In genomic region chr1:61236511-61236910, GRCm38 (mm10) we compare ENCODE assay signal across 27 mouse cellular contexts.
A peak's percentile ranks its signal among the peaks of the same experiment; 100 is the strongest.
DNase-seq lines count a peak whose midpoint lies in the region; ATAC-seq and TF ChIP-seq lines count a peak whose summit lies in the region.
"Had no signal": no experiment of that assay in that cellular context is flagged by ENCODE, and none has a peak within 500 bp of the region (broad histone marks: within the 10 kb centered on the region; RNA-seq: fewer than 3 reads in every experiment).

No protein-coding gene starts in this region.

- no peak for TF ChIP-seq CTCF in forebrain, postnatal 0 days (IDR thresholded peaks at IDR 0.05; ENCODE audit: low read depth)
- TF ChIP-seq CTCF in hindbrain, postnatal 0 days (IDR thresholded peaks at IDR 0.05; ENCODE audit: low read depth), result no peak
- no peak for TF ChIP-seq CTCF in midbrain, postnatal 0 days (IDR thresholded peaks at IDR 0.05)

- no peak overlapping the region for H3K4me2 ChIP-seq in forebrain, postnatal 0 days (ENCODE audit: low read depth)
- no peak overlapping the region for H3K4me2 ChIP-seq in forebrain, embryonic 11.5 days (ENCODE audit: low read depth, low read length, severe bottlenecking)
- H3K4me2 ChIP-seq in hindbrain, postnatal 0 days (ENCODE audit: low read depth, low read length), result no peak overlapping the region
- no peak overlapping the region for H3K4me2 ChIP-seq in hindbrain, embryonic 14.5 days (replicated peaks)
- no peak overlapping the region for H3K4me2 ChIP-seq in midbrain, postnatal 0 days (ENCODE audit: low read depth, low read length, poor library complexity, severe bottlenecking)
- no peak overlapping the region for H3K4me2 ChIP-seq in midbrain, embryonic 16.5 days (ENCODE audit: low read length)
- H3K4me2 ChIP-seq: embryonic facial prominence, embryonic 13.5 days; embryonic facial prominence, embryonic 15.5 days; forebrain, embryonic 15.5 days had no signal

- 26% methylated on average over 2 of the region's 2 CpGs for WGBS in forebrain, postnatal 0 days
- 97% methylated on average over 2 of the region's 2 CpGs for WGBS in forebrain, embryonic 11.5 days
- WGBS in hindbrain, postnatal 0 days, result 47% methylated on average over 2 of the region's 2 CpGs
- 66% methylated on average over 2 of the region's 2 CpGs for WGBS in hindbrain, embryonic 14.5 days
- WGBS in midbrain, postnatal 0 days, result 82% methylated on average over 2 of the region's 2 CpGs
- WGBS in midbrain, embryonic 16.5 days, result 84% methylated on average over 2 of the region's 2 CpGs

- no peaks in the 10 kb centered on the region for H3K27me3 ChIP-seq in forebrain, postnatal 0 days (ENCODE audit: insufficient read depth, low read length)
- no peaks in the 10 kb centered on the region for H3K27me3 ChIP-seq in forebrain, embryonic 11.5 days (ENCODE audit: control insufficient read depth, insufficient read depth, low read length)
- no peaks in the 10 kb centered on the region for H3K27me3 ChIP-seq in hindbrain, postnatal 0 days (ENCODE audit: insufficient read depth, low read length)
- H3K27me3 ChIP-seq in hindbrain, embryonic 14.5 days (ENCODE audit: control insufficient read depth, insufficient read depth, low read length), result no peaks in the 10 kb centered on the region
- no peaks in the 10 kb centered on the region for H3K27me3 ChIP-seq in midbrain, postnatal 0 days (ENCODE audit: insufficient read depth, low read length)
- H3K27me3 ChIP-seq in midbrain, embryonic 16.5 days (ENCODE audit: control insufficient read depth, insufficient read depth, low read depth, low read length), result no peaks in the 10 kb centered on the region
- H3K27me3 ChIP-seq: CH12.LX; embryonic facial prominence, embryonic 15.5 days; forebrain, embryonic 15.5 days had no signal

- no peak for ATAC-seq in cerebellum, adult (ENCODE audit: insufficient number of reproducible peaks, low FRiP score, low TSS enrichment)
- ATAC-seq in forebrain, postnatal 0 days, result no peak
- ATAC-seq in forebrain, embryonic 11.5 days (replicated peaks; ENCODE audit: low FRiP score), result no peak
- ATAC-seq in hindbrain, postnatal 0 days, result no peak
- ATAC-seq in hindbrain, embryonic 14.5 days (ENCODE audit: low FRiP score), result no peak
- no peak for ATAC-seq in midbrain, postnatal 0 days (ENCODE audit: low FRiP score)
- no peak for ATAC-seq in midbrain, embryonic 16.5 days
- ATAC-seq: activated CD4-positive, CD25-positive, alpha-beta regulatory T cell, adult 4 months; CD4-positive, CD25-positive, alpha-beta regulatory T cell, adult 4 months; forebrain, embryonic 15.5 days; Patski had no signal

- H3K27ac ChIP-seq in forebrain, postnatal 0 days (ENCODE audit: low read depth, low read length), result no peak overlapping the region
- no peak overlapping the region for H3K27ac ChIP-seq in forebrain, embryonic 11.5 days (ENCODE audit: low read depth, low read length)
- H3K27ac ChIP-seq in hindbrain, postnatal 0 days, result no peak overlapping the region
- H3K27ac ChIP-seq in hindbrain, embryonic 14.5 days, result no peak overlapping the region
- no peak overlapping the region for H3K27ac ChIP-seq in midbrain, postnatal 0 days (ENCODE audit: low read depth, low read length)
- no peak overlapping the region for H3K27ac ChIP-seq in midbrain, embryonic 16.5 days (ENCODE audit: low read length)
- H3K27ac ChIP-seq: embryonic facial prominence, embryonic 13.5 days; embryonic facial prominence, embryonic 15.5 days; forebrain, embryonic 10.5 days; forebrain, embryonic 15.5 days had no signal

- no peaks in the 10 kb centered on the region for H3K9me3 ChIP-seq in forebrain, postnatal 0 days (ENCODE audit: low read length)
- no peaks in the 10 kb centered on the region for H3K9me3 ChIP-seq in forebrain, embryonic 11.5 days (ENCODE audit: control insufficient read depth, low read length)
- no peaks in the 10 kb centered on the region for H3K9me3 ChIP-seq in hindbrain, postnatal 0 days (ENCODE audit: low read length)
- no peaks in the 10 kb centered on the region for H3K9me3 ChIP-seq in hindbrain, embryonic 14.5 days (ENCODE audit: control insufficient read depth, low read length)
- no peaks in the 10 kb centered on the region for H3K9me3 ChIP-seq in midbrain, postnatal 0 days (ENCODE audit: low read length)
- H3K9me3 ChIP-seq in midbrain, embryonic 16.5 days (replicated peaks; ENCODE audit: control insufficient read depth, low read length, poor library complexity, severe bottlenecking), result no peaks in the 10 kb centered on the region
- H3K9me3 ChIP-seq: embryonic facial prominence, embryonic 13.5 days; embryonic facial prominence, embryonic 15.5 days; forebrain, embryonic 10.5 days; forebrain, embryonic 15.5 days; G1E had no signal

- H3K4me3 ChIP-seq in forebrain, postnatal 0 days (ENCODE audit: low read depth, low read length), result no peak overlapping the region
- no peak overlapping the region for H3K4me3 ChIP-seq in forebrain, embryonic 11.5 days (ENCODE audit: low read depth, low read length)
- H3K4me3 ChIP-seq in hindbrain, postnatal 0 days (ENCODE audit: low read length), result no peak overlapping the region
- no peak overlapping the region for H3K4me3 ChIP-seq in hindbrain, embryonic 14.5 days (replicated peaks; ENCODE audit: low read length)
- no peak overlapping the region for H3K4me3 ChIP-seq in midbrain, postnatal 0 days (ENCODE audit: low read depth, low read length)
- H3K4me3 ChIP-seq in midbrain, embryonic 16.5 days (ENCODE audit: low read depth, low read length), result no peak overlapping the region
- H3K4me3 ChIP-seq: embryonic facial prominence, embryonic 13.5 days; embryonic facial prominence, embryonic 15.5 days; erythroblast, embryonic 14.5 days; forebrain, embryonic 10.5 days; forebrain, embryonic 15.5 days had no signal

- DNase-seq in cerebellum, postnatal 10 days, result peak; percentile 24 to 25
- DNase-seq in forebrain, postnatal 0 days, result peak; percentile 21
- no peak for DNase-seq in forebrain, embryonic 11.5 days (ENCODE audit: low spot score)
- peak; percentile 53 for DNase-seq in hindbrain, postnatal 0 days (ENCODE audit: low spot score)
- no peak for DNase-seq in hindbrain, embryonic 14.5 days (ENCODE audit: low spot score)
- peak; percentile 53 for DNase-seq in midbrain, postnatal 0 days (ENCODE audit: low spot score)
- DNase-seq: adrenal gland, adult 8-10 months; adrenal gland, postnatal 14 days; adrenal gland, postnatal 36 days; B cell, adult 2 months; cerebellum, adult 11-12 months; cerebellum, adult 9-10 months; cerebellum, postnatal 14 days; cerebellum, postnatal 36 days; embryo, embryonic 11 days had no signal

- H3K36me3 ChIP-seq in forebrain, postnatal 0 days (ENCODE audit: insufficient read depth), result no peaks in the 10 kb centered on the region
- no peaks in the 10 kb centered on the region for H3K36me3 ChIP-seq in forebrain, embryonic 11.5 days (ENCODE audit: control insufficient read depth, insufficient read depth, low read length)
- H3K36me3 ChIP-seq in hindbrain, postnatal 0 days (ENCODE audit: insufficient read depth, low read length), result no peaks in the 10 kb centered on the region
- H3K36me3 ChIP-seq in hindbrain, embryonic 14.5 days (replicated peaks; ENCODE audit: control insufficient read depth, insufficient read depth), result no peaks in the 10 kb centered on the region
- H3K36me3 ChIP-seq in midbrain, postnatal 0 days (ENCODE audit: insufficient read depth, low read length), result no peaks in the 10 kb centered on the region
- no peaks in the 10 kb centered on the region for H3K36me3 ChIP-seq in midbrain, embryonic 16.5 days (ENCODE audit: control insufficient read depth, insufficient read depth, low read length)
- H3K36me3 ChIP-seq: embryonic facial prominence, embryonic 13.5 days; embryonic facial prominence, embryonic 15.5 days; forebrain, embryonic 10.5 days; forebrain, embryonic 15.5 days; G1E had no signal

- H3K9ac ChIP-seq in forebrain, postnatal 0 days, result no peak overlapping the region
- H3K9ac ChIP-seq in forebrain, embryonic 11.5 days (ENCODE audit: low read length), result no peak overlapping the region
- H3K9ac ChIP-seq in hindbrain, postnatal 0 days (replicated peaks; ENCODE audit: low read length), result no peak overlapping the region
- H3K9ac ChIP-seq in hindbrain, embryonic 14.5 days, result no peak overlapping the region
- no peak overlapping the region for H3K9ac ChIP-seq in midbrain, postnatal 0 days (replicated peaks; ENCODE audit: low read length, poor library complexity, severe bottlenecking)
- no peak overlapping the region for H3K9ac ChIP-seq in midbrain, embryonic 16.5 days (ENCODE audit: low read depth, low read length)
- H3K9ac ChIP-seq: embryonic facial prominence, embryonic 13.5 days; embryonic facial prominence, embryonic 15.5 days; forebrain, embryonic 15.5 days had no signal

- H3K4me1 ChIP-seq in forebrain, postnatal 0 days (ENCODE audit: insufficient read depth), result 0 out of 2 replicates have a peak, but pooled peaks cover 6% of the 10 kb centered on the region
- H3K4me1 ChIP-seq in forebrain, embryonic 11.5 days (replicated peaks; ENCODE audit: control insufficient read depth, insufficient read depth, low read length), result peaks cover 2% of the 10 kb centered on the region; the same call in 1 of the 2 replicates
- peaks cover 9% of the 10 kb centered on the region for H3K4me1 ChIP-seq in hindbrain, postnatal 0 days (ENCODE audit: insufficient read depth, low read length)
- H3K4me1 ChIP-seq in hindbrain, embryonic 14.5 days (replicated peaks; ENCODE audit: control insufficient read depth, insufficient read depth, low read length), result 0 out of 2 replicates have a peak, but pooled peaks cover 9% of the 10 kb centered on the region
- H3K4me1 ChIP-seq in midbrain, postnatal 0 days (ENCODE audit: insufficient read depth, low read length), result peaks cover 9% of the 10 kb centered on the region; the same call in 1 of the 2 replicates
- peaks cover 13% of the 10 kb centered on the region for H3K4me1 ChIP-seq in midbrain, embryonic 16.5 days (ENCODE audit: control insufficient read depth, insufficient read depth, low read length)

Comparison
In these comparisons a context has a peak if more than half of its experiments do, and no peak if none do; other contexts are left out.
1. DNase-seq: peak in cerebellum, postnatal 10 days (2 of 2), forebrain, postnatal 0 days (single experiment), hindbrain, postnatal 0 days (single experiment) and midbrain, postnatal 0 days (single experiment); none in forebrain, embryonic 11.5 days (single experiment) and hindbrain, embryonic 14.5 days (single experiment).